Mouse (Mus musculus) midbrain, embryonic 14.5 days (tissue): ENCODE data around the gene Prr12. TPM values are rescaled to one million over a fixed set of nuclear protein-coding genes. Genes with fewer than 3 reads are reported as not detected.
A peak's percentile ranks its signal among the peaks of the same experiment; 100 is the strongest.

Source experiments
- ATAC-seq: fragments of 200-750 bp; cut with Nextera tagmentation; 2 replicates; pipeline ENCODE4 v1.8.0; 2017; ENCODE audit warnings: moderate number of reproducible peaks, moderate library complexity; ENCODE audit not compliant: low FRiP score, low TSS enrichment
- DNase-seq: peaks from one replicate; pipeline ENCODE4 v3.0.0-alpha.2; 2015
- H3K27ac ChIP-seq: fragments of 300-500 bp; sonication (generic); replicated peaks from 2 replicates; pipeline ENCODE4 v1.5.1; 2014; ENCODE audit warnings: mild to moderate bottlenecking, low read depth, low read length, moderate library complexity
- H3K27me3 ChIP-seq: fragments of 300-500 bp; sonication (generic); 2 replicates; pipeline ENCODE4 v1.6.1; 2014; ENCODE audit warnings: low read length, control low read depth, mixed read lengths; ENCODE audit not compliant: control insufficient read depth, insufficient read depth
- H3K36me3 ChIP-seq: fragments of 300-500 bp; sonication (generic); 2 replicates; pipeline ENCODE4 v1.6.1; 2014; ENCODE audit warnings: low read length, control low read depth; ENCODE audit not compliant: control insufficient read depth, insufficient read depth
- H3K4me1 ChIP-seq: fragments of 300-500 bp; sonication (generic); 2 replicates; pipeline ENCODE4 v1.6.1; 2014; ENCODE audit warnings: mild to moderate bottlenecking, antibody characterized with exemption, low read length, control low read depth; ENCODE audit not compliant: control insufficient read depth, insufficient read depth
- H3K4me2 ChIP-seq: fragments of 300-500 bp; sonication (generic); 2 replicates; pipeline ENCODE4 v1.6.1; 2014; ENCODE audit warnings: mild to moderate bottlenecking, low read length, moderate library complexity
- H3K4me3 ChIP-seq: fragments of 300-500 bp; sonication (generic); replicated peaks from 2 replicates; pipeline ENCODE4 v1.5.1; 2014; ENCODE audit warnings: low read depth, low read length
- H3K9ac ChIP-seq: fragments of 300-500 bp; sonication (generic); replicated peaks from 2 replicates; pipeline ENCODE4 v1.6.1; 2014; ENCODE audit warnings: mild to moderate bottlenecking, low read length, moderate library complexity
- H3K9me3 ChIP-seq: fragments of 300-500 bp; sonication (generic); 2 replicates; pipeline ENCODE4 v1.6.1; 2016; ENCODE audit warnings: low read length, control low read depth, mixed read lengths; ENCODE audit not compliant: control insufficient read depth
- WGBS: fragments of 180-500 bp; shearing (Covaris S2); extraction: QIAGEN DNeasy Blood & Tissue Kit; methylation state at CpG from one replicate; pipeline ENCODE4 v1.1.7; 2014; 5-methylcytosine and 5-hydroxymethylcytosine counted together
- polyA plus RNA-seq: library from polyadenylated mRNA; unstranded; fragments of >200 nt; fragmentation: Nextera tagmentation; extraction: Ambion mirVana; gene quantifications from 2 replicates; pipeline ENCODE4 v1.2.1, GENCODE M21; 2014

Gene Prr12
- polyA plus RNA-seq, 1 experiment from 2014 or later, result 21.4 TPM

- Histone ChIP-seq H3K27me3 (no peaks in the 10 kb centered on the region), H3K9me3 (no peaks in the 10 kb centered on the region), H3K4me3 (no peak overlapping the region), H3K36me3 (peaks cover 33% of the 10 kb centered on the region), H3K27ac (no peak overlapping the region), H3K4me2 (no peak overlapping the region), H3K4me1 (no peaks in the 10 kb centered on the region), H3K9ac (no peak overlapping the region)
- ATAC-seq (no peak), DNase-seq (no peak)
- 87% methylated on average over 7 of the region's 7 CpGs for WGBS
Measured at GRCm38 (mm10) chr7:45073171-45073707, 20.6 kb upstream of the Prr12 start.

GRCm38 (mm10) chr7:45072230-45072629 lies 19.5 kb upstream of the Prr12 start:
- no peak overlapping the region for H3K9ac ChIP-seq
- ATAC-seq, result no peak
- H3K27me3 ChIP-seq, result no peaks in the 10 kb centered on the region
- H3K4me3 ChIP-seq, result no peak overlapping the region
- H3K27ac ChIP-seq, result no peak overlapping the region
- no peaks in the 10 kb centered on the region for H3K4me1 ChIP-seq
- H3K9me3 ChIP-seq, result no peaks in the 10 kb centered on the region
- H3K36me3 ChIP-seq, result peaks cover 26% of the 10 kb centered on the region
- no peak overlapping the region for H3K4me2 ChIP-seq
- 76% methylated on average over 2 of the region's 2 CpGs for WGBS
- DNase-seq, result no peak

- H3K9me3 ChIP-seq, result no peaks in the 10 kb centered on the region
- no peaks in the 10 kb centered on the region for H3K27me3 ChIP-seq
- WGBS, result 96% methylated on average over 2 of the region's 2 CpGs
- H3K4me1 ChIP-seq, result no peaks in the 10 kb centered on the region
- no peak for DNase-seq
- H3K27ac ChIP-seq, result no peak overlapping the region
- no peak overlapping the region for H3K9ac ChIP-seq
- no peak overlapping the region for H3K4me2 ChIP-seq
- peaks cover 1% of the 10 kb centered on the region; the same call in 1 of the 2 replicates for H3K36me3 ChIP-seq
- no peak for ATAC-seq
- no peak overlapping the region for H3K4me3 ChIP-seq
Measured at GRCm38 (mm10) chr7:45069671-45070070, 17.0 kb upstream of the Prr12 start.

DNA sequence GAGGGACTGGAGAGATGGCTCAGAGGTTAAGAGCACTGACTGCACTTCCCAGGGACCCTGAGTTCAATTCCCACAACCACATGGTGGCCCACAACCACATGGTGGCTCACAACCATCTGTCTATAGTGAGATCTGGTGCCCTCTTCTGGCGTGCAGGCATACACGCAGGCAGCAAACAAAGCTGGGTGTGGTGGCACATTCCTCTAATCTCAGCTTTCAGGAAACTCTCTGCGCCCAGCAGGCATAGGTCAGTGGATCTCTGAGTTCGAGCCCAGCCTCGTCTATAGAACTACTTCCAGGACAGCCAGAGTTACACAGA lies 15.3 kb upstream of the Prr12 start:
- Histone ChIP-seq H3K4me1 (no peaks in the 10 kb centered on the region), H3K4me3 (no peak overlapping the region), H3K4me2 (no peak overlapping the region), H3K9me3 (no peaks in the 10 kb centered on the region), H3K27me3 (no peaks in the 10 kb centered on the region), H3K9ac (no peak overlapping the region), H3K36me3 (no peaks in the 10 kb centered on the region), H3K27ac (no peak overlapping the region)
- DNase-seq (peak; percentile 49), ATAC-seq (no peak)
- 26% methylated on average over 5 of the region's 5 CpGs for WGBS

DNA sequence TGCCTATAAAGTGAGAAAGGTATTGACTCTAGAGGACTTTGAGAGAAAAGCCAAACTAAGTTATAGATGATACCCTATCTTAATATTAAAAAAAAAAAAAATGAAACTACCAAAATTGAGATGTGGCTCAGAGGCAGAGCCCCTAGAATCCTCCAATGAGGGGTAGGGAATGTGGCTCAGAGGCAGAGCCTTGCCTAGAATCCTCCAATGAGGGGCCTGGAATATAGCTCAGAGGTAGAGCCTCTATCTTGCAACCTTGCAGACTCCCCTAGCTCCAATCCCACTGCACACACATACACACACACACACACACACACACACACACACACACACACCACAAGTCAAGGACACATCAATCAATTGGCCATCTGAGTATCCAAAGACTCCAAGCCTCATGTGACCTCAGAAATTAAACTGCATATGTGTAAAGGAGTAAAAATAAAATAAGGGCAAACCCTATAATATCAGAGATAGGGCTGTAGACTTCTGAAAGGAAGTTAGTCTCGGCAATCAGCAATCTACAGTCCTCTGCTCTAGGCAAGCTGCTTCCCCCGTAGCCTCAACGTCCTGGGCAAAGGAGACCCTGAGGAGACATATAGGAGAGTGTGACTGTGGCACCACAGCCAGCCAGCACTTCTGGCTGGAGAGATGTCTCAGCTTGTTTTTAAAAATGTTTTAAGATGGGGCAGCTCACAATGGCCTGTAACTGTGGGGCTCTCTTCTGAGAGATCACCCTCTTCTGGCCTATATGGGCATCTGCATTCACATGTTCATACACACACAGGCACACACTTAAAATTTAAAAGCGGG lies 14.7 kb upstream of the Prr12 start:
- Histone ChIP-seq H3K4me2 (no peak overlapping the region), H3K4me3 (no peak overlapping the region), H3K27me3 (no peaks in the 10 kb centered on the region), H3K4me1 (no peaks in the 10 kb centered on the region), H3K36me3 (no peaks in the 10 kb centered on the region), H3K9ac (no peak overlapping the region), H3K9me3 (no peaks in the 10 kb centered on the region), H3K27ac (no peak overlapping the region)
- WGBS, result 76% methylated on average over 4 of the region's 4 CpGs
- no peak for DNase-seq
- ATAC-seq, result no peak

- H3K4me3 ChIP-seq, result peak within 1 kb of the TSS; percentile 54
- under 1% methylated on average over 31 of the region's 31 CpGs for WGBS
- peak; percentile 87 for ATAC-seq
Measured at GRCm38 (mm10) chr7:45062239-45062835, 9.7 kb upstream of the Prr12 start, which contains the start of the genes Nosip and Prrg2. Nosip (plus strand) TSS chr7:45062429. Prrg2 (minus strand) TSS chr7:45062677.

GRCm38 (mm10) chr7:45061532-45062075 lies 8.9 kb upstream of the Prr12 start:
- 0 out of 2 replicates have a peak overlapping the region, but pooled peaks have one; percentile 31 for H3K9ac ChIP-seq
- no peak for DNase-seq
- H3K4me2 ChIP-seq, result peak overlapping the region; percentile 48
- 0 out of 2 replicates have a peak overlapping the region, but pooled peaks have one; percentile 28 for H3K27ac ChIP-seq
- H3K36me3 ChIP-seq, result no peaks in the 10 kb centered on the region
- WGBS, result 21% methylated on average over 11 of the region's 11 CpGs
- no peaks in the 10 kb centered on the region for H3K9me3 ChIP-seq
- H3K4me1 ChIP-seq, result peaks cover 25% of the 10 kb centered on the region
- peak overlapping the region; percentile 54 for H3K4me3 ChIP-seq
- H3K27me3 ChIP-seq, result no peaks in the 10 kb centered on the region
- ATAC-seq, result no peak

More at GRCm38 (mm10) chr7:45062239-45062835, 9.7 kb upstream of the Prr12 start, which contains the start of the genes Nosip and Prrg2:
- H3K4me1 ChIP-seq, result peaks cover 25% of the 10 kb centered on the region
- H3K4me2 ChIP-seq, result peak within 1 kb of the TSS; percentile 54
- H3K27me3 ChIP-seq, result no peaks in the 10 kb centered on the region
- DNase-seq, result peak; percentile 98
- H3K27ac ChIP-seq, result peak within 1 kb of the TSS; percentile 86
- no peaks in the 10 kb centered on the region for H3K36me3 ChIP-seq
- peak within 1 kb of the TSS; percentile 49 for H3K9ac ChIP-seq
- no peaks in the 10 kb centered on the region for H3K9me3 ChIP-seq

DNA sequence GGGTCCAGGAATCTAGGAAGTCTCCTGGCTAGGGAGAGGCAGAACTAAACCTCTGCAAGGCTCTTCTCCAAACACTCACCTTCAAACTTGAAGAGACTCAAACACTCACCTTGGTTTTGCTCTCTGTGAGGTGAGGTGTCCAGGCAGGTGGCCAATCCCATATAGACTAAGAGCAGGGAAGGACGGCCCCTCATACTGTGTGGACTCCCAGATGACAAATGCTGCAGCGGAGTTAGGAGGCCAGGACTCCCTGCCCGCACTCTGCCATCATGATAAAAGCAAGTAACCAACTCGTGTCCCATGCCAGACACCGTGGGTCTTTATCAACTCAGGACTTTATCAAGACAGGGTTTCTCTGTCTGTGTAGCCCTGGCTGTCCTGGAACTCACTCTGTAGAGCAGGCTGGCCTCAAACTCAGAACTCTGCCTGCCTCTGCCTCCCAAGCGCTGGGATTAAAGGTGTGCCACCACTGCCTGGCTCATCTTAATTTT lies 8.0 kb upstream of the Prr12 start:
- WGBS, result 90% methylated on average over 6 of the region's 6 CpGs
- Histone ChIP-seq H3K4me1 (peaks cover 25% of the 10 kb centered on the region), H3K27ac (no peak overlapping the region), H3K9ac (no peak overlapping the region), H3K4me2 (no peak overlapping the region), H3K4me3 (no peak overlapping the region), H3K27me3 (no peaks in the 10 kb centered on the region), H3K36me3 (no peaks in the 10 kb centered on the region), H3K9me3 (no peaks in the 10 kb centered on the region)
- DNase-seq (no peak), ATAC-seq (no peak)
